Mouse (Mus musculus) bone marrow, adult 2 months (tissue): ENCODE data around the gene Usp4.

Experiments used
- CTCF ChIP-seq: fragments of 200-500 bp; IDR thresholded peaks from 2 replicates; pipeline ENCODE4 v1.5.1; 2011; ENCODE audit warnings: low read length, control low read depth; ENCODE audit not compliant: control insufficient read depth, insufficient read depth
- POLR2A ChIP-seq: fragments of 200-500 bp; IDR thresholded peaks from 2 replicates; pipeline ENCODE4 v1.6.1; 2011; ENCODE audit warnings: low read depth, mild to moderate bottlenecking, control low read depth, low read length, borderline replicate concordance; ENCODE audit not compliant: control insufficient read depth

- TF ChIP-seq CTCF (no peak), POLR2A (no peak)
Measured at GRCm38 (mm10) chr9:108348290-108348680, 632 bp downstream of the Usp4 start.
